Mouse (Mus musculus) cortical plate, adult 2 months (tissue): ENCODE measurements around the gene Tprgl.

Experiments
- CTCF ChIP-seq: fragments of 200-500 bp; IDR thresholded peaks from 2 replicates; pipeline ENCODE4 v1.5.1; 2011; ENCODE audit warnings: mild to moderate bottlenecking, control low read depth, low read length; ENCODE audit not compliant: insufficient read depth; ENCODE audit errors: extremely low read depth
- POLR2A ChIP-seq: fragments of 200-500 bp; IDR thresholded peaks from 2 replicates; pipeline ENCODE4 v1.6.1; 2011; ENCODE audit warnings: mild to moderate bottlenecking, low read length, control low read depth; ENCODE audit not compliant: insufficient read depth; ENCODE audit errors: extremely low read depth

GRCm38 (mm10) chr4:154159002-154159401, 1.5 kb downstream of the Tprgl start:
- peak; percentile 97 for TF ChIP-seq CTCF
- TF ChIP-seq POLR2A, result no peak
